Mouse (Mus musculus) embryo, embryonic 11.5 days (tissue): Measurements from ENCODE around the gene Sp2.

ENCODE experiments used
- DNase-seq: peaks from one replicate; pipeline ENCODE4 v3.0.0-alpha.2; 2012; ENCODE audit warnings: low read depth, low spot score

The Sp2 gene

GRCm38 (mm10) chr11:96940578-96941465 is 41.9 kb downstream of the Sp2 start:
- DNase-seq, result no peak

- no peak for DNase-seq
Measured at GRCm38 (mm10) chr11:96938426-96938800, 44.3 kb downstream of the Sp2 start.

GRCm38 (mm10) chr11:96937549-96938425 is 45.0 kb downstream of the Sp2 start:
- DNase-seq, result no peak

- DNase-seq, result no peak
Measured at GRCm38 (mm10) chr11:96935872-96936650, 46.7 kb downstream of the Sp2 start.

- DNase-seq, result peak; percentile 29
Measured at GRCm38 (mm10) chr11:96934921-96935356, 47.8 kb downstream of the Sp2 start.

- no peak for DNase-seq
Measured at GRCm38 (mm10) chr11:96933562-96934276, 49.0 kb downstream of the Sp2 start.

- DNase-seq, result no peak
Measured at GRCm38 (mm10) chr11:96931327-96932062, 51.3 kb downstream of the Sp2 start.

- no peak for DNase-seq
Measured at GRCm38 (mm10) chr11:96929766-96930331, 52.9 kb downstream of the Sp2 start.

- DNase-seq, result no peak
Measured at GRCm38 (mm10) chr11:96929096-96929765, 53.5 kb downstream of the Sp2 start.

- DNase-seq, result no peak
Measured at GRCm38 (mm10) chr11:96928691-96929090, 54.1 kb downstream of the Sp2 start.

GRCm38 (mm10) chr11:96928088-96928487 is 54.7 kb downstream of the Sp2 start, which contains the start of gene Prr15l:
Gene Prr15l (plus strand): TSS chr11:96928104.
- DNase-seq, result no peak

- DNase-seq, result no peak
Measured at GRCm38 (mm10) chr11:96926587-96926986, 56.2 kb downstream of the Sp2 start.

GRCm38 (mm10) chr11:96925469-96926148 is 57.1 kb downstream of the Sp2 start:
- DNase-seq, result no peak

GRCm38 (mm10) chr11:96924861-96925260 is 57.9 kb downstream of the Sp2 start:
- DNase-seq, result no peak

- no peak for DNase-seq
Measured at GRCm38 (mm10) chr11:96919003-96919402, 63.8 kb downstream of the Sp2 start.

- no peak for DNase-seq
Measured at GRCm38 (mm10) chr11:96917415-96917814, 65.3 kb downstream of the Sp2 start.

GRCm38 (mm10) chr11:96916885-96917396 is 65.8 kb downstream of the Sp2 start:
- no peak for DNase-seq
